Mouse (Mus musculus) embryonic fibroblast, embryonic 13.5 days (primary cell): Measurements from ENCODE around the gene 2310079G19Rik.

Experiments
- CTCF ChIP-seq: IDR thresholded peaks from 2 replicates; pipeline ENCODE4 v1.5.1; 2011; ENCODE audit warnings: mild to moderate bottlenecking, control low read depth, low read length, moderate library complexity, borderline replicate concordance; ENCODE audit not compliant: insufficient read depth
- POLR2A ChIP-seq: IDR thresholded peaks from 2 replicates; pipeline ENCODE4 v1.6.1; 2011; ENCODE audit warnings: low read depth, mild to moderate bottlenecking, control low read depth, low read length, moderate library complexity

DNA sequence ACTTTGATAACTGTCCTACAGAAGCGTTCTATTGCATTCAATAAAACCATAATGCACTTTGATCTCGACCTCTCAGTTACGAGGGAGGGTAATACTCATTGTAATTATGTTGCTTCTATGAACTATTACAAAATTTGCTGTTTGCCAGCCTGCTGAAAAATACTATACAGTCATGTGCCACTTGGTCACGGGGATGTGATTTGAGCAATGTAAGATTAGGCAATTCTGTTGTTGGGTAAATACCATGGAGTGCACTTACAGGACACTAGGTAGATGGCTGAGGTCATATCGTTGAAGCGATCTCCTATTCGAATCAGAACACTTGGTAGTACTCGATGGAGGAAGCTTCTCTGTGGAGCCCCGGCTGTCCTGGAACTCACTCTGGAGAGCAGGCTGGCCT is 44.1 kb downstream of the 2310079G19Rik start:
- TF ChIP-seq CTCF (no peak), POLR2A (no peak)
